Mouse (Mus musculus): Measurements from ENCODE around the gene Mall. TPM values are rescaled to one million over a fixed set of nuclear protein-coding genes. Genes with fewer than 3 reads are reported as not detected.

Mall gene
- total and polyA plus RNA-seq, 2 experiments from 2014 or later, result 0.34 to 1.3 TPM

DNA sequence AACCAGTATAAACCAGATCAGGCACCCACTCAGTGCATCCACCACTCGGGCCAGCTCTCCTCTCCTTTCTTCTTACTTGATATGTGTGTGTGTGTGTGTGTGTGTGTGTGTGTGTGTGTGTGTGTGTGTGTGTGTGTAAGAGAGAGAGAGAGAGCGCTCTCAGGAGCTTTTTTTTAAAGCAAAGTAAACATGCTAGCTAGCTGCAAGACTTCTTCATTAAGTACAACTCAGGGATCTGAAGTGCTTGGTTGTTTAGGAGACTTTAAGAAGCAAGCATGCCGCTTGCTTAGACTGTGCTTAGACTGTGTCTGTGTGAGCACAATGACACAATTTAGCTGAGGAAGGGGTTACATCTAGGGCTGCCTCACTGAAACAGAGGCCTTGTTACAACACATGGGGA, 12.9 kb upstream of the Mall start:
- no peak overlapping the region for H3K27ac ChIP-seq (ENCODE audit: low read depth, low read length)
- H3K4me2 ChIP-seq (ENCODE audit: low read depth), result no peak overlapping the region
- no peak for ATAC-seq
- no peak for TF ChIP-seq CTCF (IDR thresholded peaks at IDR 0.05; ENCODE audit: low read depth)
- no peak overlapping the region for H3K9ac ChIP-seq
- no peaks in the 10 kb centered on the region for H3K4me1 ChIP-seq (ENCODE audit: insufficient read depth)
- H3K27me3 ChIP-seq (ENCODE audit: insufficient read depth, low read length), result no peaks in the 10 kb centered on the region
- peaks cover 6% of the 10 kb centered on the region; the same call in 1 of the 2 replicates for H3K36me3 ChIP-seq (ENCODE audit: insufficient read depth)
- WGBS, result 89% methylated on average over 3 of the region's 3 CpGs
- H3K9me3 ChIP-seq (ENCODE audit: low read length), result no peaks in the 10 kb centered on the region
- DNase-seq, result no peak
- no peak overlapping the region for H3K4me3 ChIP-seq (ENCODE audit: low read depth, low read length)

GRCm38 (mm10) chr2:127740756-127741519, 11.2 kb upstream of the Mall start:
- no peak for TF ChIP-seq CTCF (IDR thresholded peaks at IDR 0.05; ENCODE audit: low read depth)
- 88% methylated on average over 9 of the region's 9 CpGs for WGBS
- Histone ChIP-seq H3K36me3 (ENCODE audit: insufficient read depth) (peaks cover 6% of the 10 kb centered on the region; the same call in 1 of the 2 replicates), H3K4me1 (ENCODE audit: insufficient read depth) (no peaks in the 10 kb centered on the region), H3K4me2 (ENCODE audit: low read depth) (no peak overlapping the region), H3K4me3 (ENCODE audit: low read depth, low read length) (no peak overlapping the region), H3K9ac (no peak overlapping the region), H3K9me3 (ENCODE audit: low read length) (no peaks in the 10 kb centered on the region), H3K27me3 (ENCODE audit: insufficient read depth, low read length) (no peaks in the 10 kb centered on the region), H3K27ac (ENCODE audit: low read depth, low read length) (no peak overlapping the region)
- no peak for ATAC-seq
- no peak for DNase-seq

- Histone ChIP-seq H3K9ac (no peak overlapping the region), H3K4me2 (ENCODE audit: low read depth) (no peak overlapping the region), H3K9me3 (ENCODE audit: low read length) (no peaks in the 10 kb centered on the region), H3K4me3 (ENCODE audit: low read depth, low read length) (no peak overlapping the region), H3K36me3 (ENCODE audit: insufficient read depth) (peaks cover 6% of the 10 kb centered on the region; the same call in 1 of the 2 replicates), H3K27ac (ENCODE audit: low read depth, low read length) (no peak overlapping the region), H3K27me3 (ENCODE audit: insufficient read depth, low read length) (no peaks in the 10 kb centered on the region), H3K4me1 (ENCODE audit: insufficient read depth) (no peaks in the 10 kb centered on the region)
- DNase-seq (no peak), ATAC-seq (no peak)
- no peak for TF ChIP-seq CTCF (IDR thresholded peaks at IDR 0.05; ENCODE audit: low read depth)
- 70% methylated on average over 3 of the region's 3 CpGs for WGBS
Observed at GRCm38 (mm10) chr2:127737885-127738284, 8.2 kb upstream of the Mall start.

DNA sequence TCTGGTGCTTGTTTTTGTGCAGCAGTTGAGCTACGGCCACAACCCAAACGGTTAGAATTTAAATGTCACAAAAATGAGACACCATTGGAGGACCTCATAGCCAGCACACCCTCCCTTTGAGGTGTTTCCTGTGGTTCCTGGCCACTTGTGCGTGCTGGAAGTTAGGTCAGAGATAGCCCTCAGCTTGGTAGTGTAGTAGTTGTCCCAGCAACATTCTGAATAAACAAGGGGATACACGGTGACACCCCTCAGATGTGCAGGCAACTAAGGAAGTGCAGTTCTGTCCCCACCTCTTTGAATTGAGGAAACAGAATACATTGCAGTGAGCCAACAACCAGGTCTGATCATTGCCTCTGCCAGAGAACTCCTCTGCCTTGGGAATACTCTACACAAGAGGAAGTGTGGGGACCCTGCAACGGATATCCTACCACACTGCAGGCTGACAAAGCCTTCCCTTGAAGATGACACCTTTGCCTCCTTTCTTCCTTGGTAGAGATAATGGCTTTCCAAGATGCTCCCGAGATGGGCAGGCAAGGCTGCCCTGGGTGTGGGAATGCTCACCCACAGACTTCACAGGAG, 7.0 kb upstream of the Mall start:
- no peak overlapping the region for H3K4me3 ChIP-seq (ENCODE audit: low read depth, low read length)
- no peak for TF ChIP-seq CTCF (IDR thresholded peaks at IDR 0.05; ENCODE audit: low read depth)
- H3K4me1 ChIP-seq (ENCODE audit: insufficient read depth), result no peaks in the 10 kb centered on the region
- ATAC-seq (no peak), DNase-seq (no peak)
- no peaks in the 10 kb centered on the region for H3K27me3 ChIP-seq (ENCODE audit: insufficient read depth, low read length)
- no peak overlapping the region for H3K27ac ChIP-seq (ENCODE audit: low read depth, low read length)
- WGBS, result 77% methylated on average over 6 of the region's 6 CpGs
- H3K9ac ChIP-seq, result no peak overlapping the region
- no peak overlapping the region for H3K4me2 ChIP-seq (ENCODE audit: low read depth)
- H3K9me3 ChIP-seq (ENCODE audit: low read length), result no peaks in the 10 kb centered on the region
- H3K36me3 ChIP-seq (ENCODE audit: insufficient read depth), result peaks cover 6% of the 10 kb centered on the region; the same call in 1 of the 2 replicates

DNA sequence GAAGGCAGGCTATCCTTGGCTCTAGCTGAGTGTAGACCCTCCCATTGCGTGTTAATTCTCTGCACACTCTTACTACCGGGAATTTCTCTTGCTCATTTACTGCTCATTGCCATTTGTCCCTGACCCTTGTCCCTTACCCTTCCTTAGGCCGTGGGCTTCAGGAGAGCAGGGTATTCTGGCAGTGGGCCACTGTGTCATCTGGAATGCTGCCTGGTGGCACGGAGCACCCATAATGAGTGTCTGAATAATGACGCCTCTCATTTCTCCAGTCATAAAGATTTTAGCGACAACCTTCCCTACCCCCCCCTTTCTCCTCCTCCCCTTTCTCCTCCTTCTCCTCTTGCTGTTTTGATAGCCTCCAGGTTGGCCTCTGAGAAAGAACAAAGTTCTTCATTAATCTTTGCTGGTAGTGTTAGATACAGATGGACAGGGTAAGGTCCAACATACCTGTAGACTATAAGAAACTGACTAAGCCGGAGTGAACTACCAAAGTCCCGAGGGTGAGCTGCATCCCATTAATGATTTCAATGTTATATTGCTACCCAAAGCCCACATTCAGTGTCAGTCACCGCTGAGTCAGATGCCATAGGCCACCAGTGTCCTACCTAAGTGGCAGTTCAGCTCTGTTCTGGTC, 5.9 kb upstream of the Mall start:
- H3K27me3 ChIP-seq (ENCODE audit: insufficient read depth, low read length), result no peaks in the 10 kb centered on the region; the same call in 1 of the 2 replicates
- no peak overlapping the region for H3K4me2 ChIP-seq (ENCODE audit: low read depth)
- H3K4me3 ChIP-seq (ENCODE audit: low read depth, low read length), result no peak overlapping the region
- ATAC-seq, result no peak
- no peaks in the 10 kb centered on the region for H3K36me3 ChIP-seq (ENCODE audit: insufficient read depth)
- no peaks in the 10 kb centered on the region for H3K4me1 ChIP-seq (ENCODE audit: insufficient read depth)
- H3K9ac ChIP-seq, result no peak overlapping the region
- 64% methylated on average over 9 of the region's 9 CpGs for WGBS
- H3K9me3 ChIP-seq (ENCODE audit: low read length), result no peaks in the 10 kb centered on the region
- DNase-seq, result no peak
- H3K27ac ChIP-seq (ENCODE audit: low read depth, low read length), result no peak overlapping the region
- TF ChIP-seq CTCF (IDR thresholded peaks at IDR 0.05; ENCODE audit: low read depth), result no peak

DNA sequence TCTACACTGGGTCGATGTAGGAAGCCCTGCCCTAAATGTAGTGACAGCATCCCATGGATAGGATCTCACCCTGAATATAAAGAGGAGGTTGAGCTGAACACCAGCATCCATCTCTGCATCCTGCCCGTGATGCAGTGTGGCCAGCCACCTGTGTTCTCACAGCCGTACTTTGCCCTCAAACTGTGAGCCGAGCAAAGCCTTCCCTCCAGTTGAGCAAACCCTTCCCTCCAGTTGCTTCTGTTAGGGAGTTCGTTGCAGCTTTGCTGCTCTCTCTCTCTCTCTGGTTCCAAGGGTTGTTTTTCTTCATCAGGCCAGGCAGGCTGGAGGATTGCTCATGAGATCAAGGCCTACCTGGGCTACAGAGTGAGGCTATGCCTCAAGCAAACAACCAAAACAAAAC, 5.2 kb upstream of the Mall start:
- 82% methylated on average over 5 of the region's 5 CpGs for WGBS
- no peak overlapping the region for H3K9ac ChIP-seq
- no peak overlapping the region for H3K4me3 ChIP-seq (ENCODE audit: low read depth, low read length)
- DNase-seq (no peak), ATAC-seq (no peak)
- no peaks in the 10 kb centered on the region for H3K36me3 ChIP-seq (ENCODE audit: insufficient read depth)
- TF ChIP-seq CTCF (IDR thresholded peaks at IDR 0.05; ENCODE audit: low read depth), result no peak
- no peaks in the 10 kb centered on the region for H3K4me1 ChIP-seq (ENCODE audit: insufficient read depth)
- H3K4me2 ChIP-seq (ENCODE audit: low read depth), result no peak overlapping the region
- H3K27ac ChIP-seq (ENCODE audit: low read depth, low read length), result no peak overlapping the region
- H3K27me3 ChIP-seq (ENCODE audit: insufficient read depth, low read length), result peaks cover 5% of the 10 kb centered on the region; the same call in 1 of the 2 replicates
- H3K9me3 ChIP-seq (ENCODE audit: low read length), result no peaks in the 10 kb centered on the region
